Mouse (Mus musculus): ENCODE results near the gene Tnfsfm13.

Tnfsfm13 gene

DNA sequence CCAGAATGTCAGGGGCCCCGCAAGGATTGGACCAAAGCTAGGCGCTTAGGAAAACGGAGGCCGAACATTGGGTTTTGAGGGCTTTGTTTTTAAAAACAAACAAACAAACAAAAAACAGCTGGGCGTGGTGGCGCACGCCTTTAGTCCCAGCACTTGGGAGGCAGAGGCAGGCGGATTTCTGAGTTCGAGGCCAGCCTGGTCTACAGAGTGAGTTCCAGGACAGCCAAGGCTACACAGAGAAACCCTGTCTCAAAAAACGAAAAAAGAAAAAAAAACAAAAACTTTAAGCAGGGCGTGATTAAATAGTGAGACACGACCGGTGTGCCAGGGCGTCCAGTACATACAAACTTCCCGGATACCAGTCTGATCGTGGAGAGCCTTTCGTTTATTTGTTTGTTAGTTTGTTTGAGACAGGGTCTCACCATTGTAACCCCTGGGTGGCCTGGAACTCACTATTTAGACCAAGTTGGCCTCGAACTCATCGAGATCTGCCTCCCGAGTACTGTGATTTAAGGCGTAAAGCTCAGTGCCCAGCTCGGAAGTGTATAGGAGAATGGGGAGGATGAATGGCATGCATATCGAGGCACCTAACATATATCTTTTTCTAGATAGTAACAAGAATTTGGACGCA, 13.6 kb downstream of the Tnfsfm13 start:
- DNase-seq (ENCODE audit: extremely low read depth, insufficient read length, low spot score), result no peak

DNA sequence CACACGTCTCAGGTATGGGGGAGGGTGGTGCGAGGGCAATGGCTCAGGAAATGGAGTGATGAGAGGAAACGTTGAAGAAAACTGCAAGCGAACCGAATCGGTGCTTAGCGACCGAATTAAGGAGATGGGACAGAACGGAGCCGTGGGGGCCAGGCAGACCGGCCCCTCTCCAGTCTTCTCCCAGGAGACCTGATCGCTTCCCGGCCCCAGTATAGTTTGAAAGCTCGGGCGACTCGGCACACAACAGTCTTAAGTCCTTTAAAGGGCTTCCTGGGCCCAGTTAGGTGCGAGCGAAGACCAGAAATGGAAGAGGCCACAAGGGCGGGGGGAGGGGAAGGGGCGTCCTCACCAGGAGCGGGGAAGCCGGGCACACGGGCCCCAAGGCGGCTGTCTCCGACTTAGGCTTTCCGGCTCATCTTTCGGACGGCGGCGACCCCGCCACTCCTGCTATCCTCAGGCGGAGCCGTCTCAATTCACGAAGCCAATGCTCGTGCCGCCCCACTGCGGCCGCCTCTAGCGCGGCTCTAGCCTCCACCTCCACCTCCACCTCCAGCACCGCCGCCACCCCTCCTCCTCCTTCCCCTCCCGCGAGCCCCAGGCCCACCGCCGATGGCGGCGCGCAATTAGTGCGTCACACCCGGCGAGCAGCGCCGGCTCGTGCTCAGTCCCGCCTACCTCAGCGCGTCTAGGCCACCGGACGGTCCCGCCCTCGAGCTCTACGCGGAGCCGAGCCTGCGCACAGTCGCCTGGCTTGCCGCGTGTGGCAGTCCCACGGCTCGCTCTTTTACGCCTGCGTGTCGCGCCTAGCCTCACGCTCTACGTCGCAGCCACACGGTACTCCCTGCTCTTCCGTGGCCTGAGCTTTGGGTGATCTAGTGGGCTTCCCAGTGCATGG, 14.3 kb downstream of the Tnfsfm13 start, which contains the start of gene Senp3:
TSS of gene Senp3 (minus strand) at position 771 of the 895 bp plus-strand sequence.
- DNase-seq (ENCODE audit: extremely low read depth, insufficient read length, low spot score), result peak; percentile 97

DNA sequence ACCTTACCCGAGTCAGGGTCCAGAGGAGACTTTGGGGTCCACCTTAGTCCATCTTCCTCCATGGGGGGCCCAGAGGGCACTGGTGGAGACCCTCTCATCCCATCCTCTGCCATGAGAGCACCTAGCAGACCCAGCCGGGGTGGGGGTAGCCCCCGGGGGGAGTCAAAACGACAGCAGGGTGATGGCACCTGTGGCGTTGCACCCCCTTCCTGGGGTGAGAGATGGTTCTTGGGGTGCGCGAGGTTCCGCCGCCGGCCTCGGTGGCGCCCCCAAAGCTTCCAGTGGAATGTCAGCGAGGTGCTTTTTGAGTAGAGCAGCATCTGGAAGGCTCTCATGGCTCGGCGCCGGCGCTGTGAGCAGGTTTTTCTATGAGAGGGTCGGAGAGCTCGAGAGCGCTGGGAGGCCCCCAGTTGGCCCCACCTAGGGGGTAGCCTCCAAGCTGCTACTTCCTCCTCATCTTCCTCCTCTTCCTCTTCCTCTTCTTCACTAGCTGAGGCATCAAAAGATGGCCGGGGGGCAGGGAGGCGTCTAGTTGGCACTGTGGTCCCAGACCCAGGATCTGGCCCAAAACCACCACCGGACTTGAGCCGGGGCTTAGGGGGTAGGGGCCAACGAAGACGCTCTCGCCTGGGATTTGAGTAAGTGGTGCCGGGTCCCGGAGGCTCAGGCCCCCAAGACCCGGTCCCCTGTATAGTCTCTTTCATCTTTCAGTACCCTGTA, 15.6 kb downstream of the Tnfsfm13 start:
- no peak for DNase-seq (ENCODE audit: extremely low read depth, insufficient read length, low spot score)

DNA sequence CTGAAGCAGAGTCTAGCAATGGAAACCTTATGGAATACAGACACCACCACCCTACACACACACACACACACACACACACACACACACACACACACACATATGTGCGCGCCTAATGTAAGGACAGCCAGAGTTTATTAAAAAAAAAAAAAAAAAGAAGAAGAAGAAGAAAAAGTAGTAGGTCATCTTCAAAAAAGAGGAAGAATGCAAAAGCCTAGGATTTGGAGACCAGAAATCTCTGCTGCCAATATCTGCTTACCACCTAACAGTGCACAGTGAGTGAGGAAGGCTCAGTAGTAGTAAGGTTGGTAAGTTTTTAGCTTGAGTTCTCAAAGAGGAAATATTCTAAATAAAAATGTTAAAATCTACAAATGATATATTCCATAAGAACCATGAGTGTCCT, 16.8 kb downstream of the Tnfsfm13 start:
- no peak for DNase-seq (ENCODE audit: extremely low read depth, insufficient read length, low spot score)

DNA sequence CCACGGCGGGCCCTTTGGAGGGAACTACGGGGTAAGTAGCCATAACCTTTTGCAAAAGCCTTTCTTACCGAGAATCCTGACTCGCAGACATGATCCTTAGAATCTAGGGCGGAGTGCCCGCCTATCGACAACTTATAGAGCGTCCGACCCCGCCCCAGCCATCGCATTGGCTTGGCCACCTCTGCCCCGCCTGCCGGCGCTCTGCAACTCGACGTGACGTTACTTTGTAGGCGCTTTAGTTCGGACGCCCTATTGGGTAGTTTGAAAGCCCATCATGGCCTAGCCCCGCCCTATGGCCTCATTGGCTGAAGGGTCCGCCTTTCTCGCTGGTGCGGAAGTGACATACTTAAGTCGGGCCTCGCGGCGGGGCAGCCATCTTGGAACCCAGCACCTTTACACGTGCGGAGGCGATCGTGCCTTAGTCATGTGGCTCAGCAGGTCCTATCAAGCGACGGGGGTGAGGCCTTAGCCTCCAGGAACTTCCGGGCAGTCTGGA, 23.6 kb downstream of the Tnfsfm13 start, which contains the start of gene Eif4a1:
TSS of gene Eif4a1 (minus strand) at position 213 of the 496 bp plus-strand sequence.
- DNase-seq (ENCODE audit: extremely low read depth, insufficient read length, low spot score), result peak; percentile 100

DNA sequence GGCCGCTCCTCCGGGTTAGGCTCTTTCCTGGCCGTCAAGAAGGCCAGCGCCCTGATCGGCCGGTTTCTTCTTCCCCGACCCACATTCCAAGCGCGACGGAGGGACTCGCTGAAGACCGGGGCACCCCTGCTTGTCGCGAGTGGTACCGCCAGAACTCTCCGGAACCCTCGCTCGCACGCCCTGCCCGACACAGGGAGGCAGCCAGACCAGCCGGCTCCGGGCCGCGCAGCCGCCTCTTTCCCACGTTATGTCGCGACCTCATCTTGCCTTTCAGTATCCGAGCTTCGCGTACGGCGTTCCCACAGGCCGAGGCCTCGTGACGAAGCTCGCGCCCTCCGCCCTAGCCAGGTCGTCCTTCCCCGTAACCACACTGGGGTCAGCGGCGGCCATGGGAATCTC, 24.2 kb downstream of the Tnfsfm13 start:
- no peak for DNase-seq (ENCODE audit: extremely low read depth, insufficient read length, low spot score)

DNA sequence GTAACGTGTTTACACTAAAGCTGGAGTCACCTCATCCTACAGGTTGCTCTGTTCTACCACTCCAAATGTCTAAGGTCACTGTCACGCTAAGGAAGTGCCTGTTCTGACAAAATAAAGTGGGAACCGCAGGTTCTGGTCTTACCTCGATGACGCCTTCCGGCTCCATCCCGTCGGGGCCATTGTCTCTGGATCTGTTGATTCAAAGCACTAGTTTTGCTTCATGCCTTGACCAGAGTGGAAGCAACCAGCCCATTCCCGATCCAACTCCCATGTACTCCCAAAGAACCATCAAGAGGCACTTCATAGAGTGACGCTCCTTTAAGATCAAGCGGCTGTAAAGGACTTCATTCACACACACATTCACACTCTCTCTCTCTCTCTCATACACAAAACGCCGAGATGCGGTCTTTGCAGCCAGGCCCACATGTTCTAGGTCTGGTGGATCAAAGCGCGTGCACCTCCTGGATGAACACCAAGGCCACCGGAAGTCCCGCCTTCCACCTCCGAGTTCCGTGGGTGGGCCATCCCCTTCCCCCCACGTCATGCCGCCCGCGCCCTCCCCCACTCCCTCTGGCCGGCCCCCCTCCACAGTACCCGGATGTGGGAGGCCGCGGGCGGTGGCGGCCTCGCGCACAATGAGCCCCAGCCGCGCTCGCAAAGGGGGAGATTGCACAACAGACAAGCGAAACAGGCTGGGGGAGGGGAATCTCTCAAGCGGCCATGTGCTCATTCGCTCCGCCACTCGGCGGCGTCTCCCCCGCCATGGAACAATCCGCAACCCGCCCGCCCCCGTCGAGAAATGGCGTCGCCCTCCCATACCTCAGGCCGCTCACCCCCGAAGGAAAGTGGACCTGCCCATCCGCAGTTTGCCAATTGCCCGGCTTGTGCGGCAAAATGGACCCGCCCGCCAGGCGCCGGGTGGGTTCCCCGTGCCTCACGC, 24.8 kb downstream of the Tnfsfm13 start:
- peak; percentile 94 for DNase-seq (ENCODE audit: extremely low read depth, insufficient read length, low spot score)

DNA sequence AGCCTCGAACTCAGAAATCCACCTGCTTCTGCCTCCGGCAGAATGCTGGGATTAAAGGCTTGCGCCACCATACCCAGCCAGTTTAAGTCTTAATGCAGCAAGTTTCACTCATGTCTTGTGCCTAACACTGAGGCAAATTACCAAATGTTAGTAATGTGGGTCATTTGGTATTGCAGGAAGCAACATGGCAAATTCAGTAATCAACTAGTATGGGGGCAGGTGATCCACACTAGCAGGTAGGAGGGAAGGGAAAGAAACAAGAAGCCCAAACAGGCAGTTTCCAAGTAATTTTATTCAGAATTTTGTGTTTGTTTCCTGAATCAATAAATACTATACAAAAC, 29.3 kb downstream of the Tnfsfm13 start:
- DNase-seq (ENCODE audit: extremely low read depth, insufficient read length, low spot score), result no peak

DNA sequence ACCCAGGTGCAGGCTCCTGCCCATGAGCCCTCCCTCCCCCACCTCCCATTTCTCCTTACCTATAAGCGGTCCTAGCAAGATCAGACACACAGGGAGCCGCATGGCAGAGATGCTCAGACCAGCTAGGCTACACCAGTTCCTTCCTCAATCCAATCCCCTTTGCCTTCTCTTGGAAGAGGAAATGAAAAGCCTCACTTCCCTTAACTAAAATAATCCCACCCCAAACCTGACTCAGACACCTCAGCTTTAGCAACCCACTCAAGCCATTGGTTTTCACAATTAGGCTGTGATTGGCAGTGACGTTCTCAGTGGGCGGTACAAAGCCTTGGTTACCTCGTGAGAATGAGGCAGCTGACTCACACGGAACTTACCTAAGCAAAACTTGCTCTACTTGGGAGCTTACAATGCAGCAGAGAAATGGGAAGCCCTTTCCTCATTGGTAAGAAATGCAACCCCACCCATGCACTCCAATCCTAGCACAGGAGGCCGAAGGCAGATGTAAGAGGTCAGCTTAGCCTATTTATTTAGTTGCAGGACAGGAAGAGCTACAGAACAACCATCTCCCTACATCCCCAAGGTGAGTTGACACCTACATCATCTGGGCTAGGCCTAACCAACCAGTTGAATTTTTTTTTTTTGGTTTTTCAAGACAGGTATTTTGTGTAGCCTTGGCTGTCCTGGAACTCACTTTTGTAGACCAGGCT, 29.8 kb downstream of the Tnfsfm13 start, which contains the start of gene Cd68:
TSS of gene Cd68 (minus strand) at position 193 of the 704 bp plus-strand sequence.
- DNase-seq (ENCODE audit: extremely low read depth, insufficient read length, low spot score), result peak; percentile 68

DNA sequence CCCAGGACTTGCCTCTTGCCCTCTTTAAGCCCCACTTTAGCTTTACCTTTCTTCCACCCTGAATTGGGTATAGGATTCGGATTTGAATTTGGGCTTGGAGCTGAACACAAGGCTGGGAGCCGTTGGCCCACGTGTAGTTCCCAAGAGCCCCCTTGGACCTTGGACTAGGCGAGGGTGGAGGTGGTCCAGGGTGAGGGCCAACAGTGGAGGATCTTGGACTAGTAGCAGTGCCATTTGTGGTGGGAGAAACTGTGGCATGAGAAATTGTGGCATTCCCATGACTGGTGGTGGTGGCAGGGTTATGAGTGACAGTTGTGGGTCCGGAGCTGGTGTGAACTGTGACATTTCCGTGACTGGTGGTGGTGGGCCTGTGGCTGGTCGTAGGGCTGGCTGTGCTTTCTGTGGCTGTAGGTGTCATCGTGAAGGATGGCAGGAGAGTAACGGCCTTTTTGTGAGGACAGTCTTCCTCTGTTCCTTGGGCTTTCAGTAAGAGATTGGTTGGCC, 30.4 kb downstream of the Tnfsfm13 start:
- DNase-seq (ENCODE audit: extremely low read depth, insufficient read length, low spot score), result peak; percentile 64

DNA sequence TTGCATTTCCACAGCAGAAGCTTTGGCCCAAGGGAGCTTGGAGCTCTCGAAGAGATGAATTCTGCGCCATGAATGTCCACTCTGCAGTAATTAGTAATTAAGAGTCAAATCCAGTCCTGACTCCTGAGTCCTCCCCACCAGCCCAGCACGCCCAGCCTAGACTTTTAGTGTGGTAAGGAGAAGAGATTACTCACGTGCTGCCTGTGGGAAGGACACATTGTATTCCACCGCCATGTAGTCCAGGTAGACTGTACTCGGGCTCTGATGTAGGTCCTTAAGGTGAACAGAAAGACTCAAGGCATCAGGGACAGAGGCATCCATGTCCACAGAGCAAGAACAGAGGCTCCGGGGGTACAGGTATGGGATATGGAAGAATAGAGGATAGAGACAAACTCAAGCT, 31.1 kb downstream of the Tnfsfm13 start:
- DNase-seq (ENCODE audit: extremely low read depth, insufficient read length, low spot score), result no peak

DNA sequence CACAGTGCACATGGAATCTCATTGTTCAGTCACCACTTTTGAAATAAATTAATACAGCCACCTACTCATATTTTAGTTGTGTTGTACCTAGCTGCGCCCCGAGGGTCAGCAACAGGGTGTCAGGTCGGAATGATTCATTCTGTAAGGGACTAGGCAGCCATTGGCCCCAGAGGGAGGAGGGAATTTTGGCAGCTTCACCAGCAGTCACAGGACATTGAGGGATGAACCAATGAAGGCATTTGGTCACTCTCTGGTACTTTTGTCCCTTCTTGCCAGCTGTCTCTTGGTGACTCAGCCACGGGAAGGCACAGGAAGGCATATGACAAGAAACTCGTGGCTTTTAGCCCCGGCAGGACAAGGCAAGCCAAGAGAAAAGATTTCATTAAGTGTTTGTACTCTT, 32.1 kb downstream of the Tnfsfm13 start:
- peak; percentile 78 for DNase-seq (ENCODE audit: extremely low read depth, insufficient read length, low spot score)

DNA sequence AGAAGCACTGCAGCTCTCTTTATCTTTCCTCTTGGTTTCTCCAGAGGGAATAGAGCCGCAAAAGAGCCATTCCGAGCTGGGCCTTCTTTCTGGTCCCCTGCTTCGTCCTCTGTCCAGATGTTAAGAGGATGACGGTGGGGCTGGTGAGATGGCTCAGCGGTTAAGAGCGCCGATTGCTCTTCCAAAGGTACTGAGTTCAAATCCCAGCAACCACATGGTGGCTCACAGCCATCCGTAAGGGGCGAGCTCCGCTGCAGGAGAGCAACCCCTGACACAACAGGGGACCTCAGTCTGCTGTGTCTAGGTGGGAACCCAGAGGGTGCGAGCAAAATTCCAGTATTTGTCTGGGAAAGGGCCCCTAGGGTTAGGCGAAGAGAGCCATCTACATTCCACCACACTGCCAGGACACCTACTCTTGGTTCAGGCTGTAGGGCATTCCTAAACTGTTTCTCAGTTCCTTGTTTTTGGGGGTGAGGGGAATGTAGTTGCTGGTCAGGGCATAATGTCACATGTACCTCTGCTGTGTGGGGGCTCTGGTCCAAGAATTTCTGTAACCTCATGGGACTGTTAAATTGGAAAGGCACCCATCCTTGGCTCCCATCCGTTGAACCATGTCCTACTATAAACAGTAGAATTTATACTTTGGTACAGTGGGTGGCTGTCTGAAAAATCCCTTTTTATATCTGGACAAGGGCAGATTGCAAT, 32.8 kb downstream of the Tnfsfm13 start:
- DNase-seq (ENCODE audit: extremely low read depth, insufficient read length, low spot score), result no peak

DNA sequence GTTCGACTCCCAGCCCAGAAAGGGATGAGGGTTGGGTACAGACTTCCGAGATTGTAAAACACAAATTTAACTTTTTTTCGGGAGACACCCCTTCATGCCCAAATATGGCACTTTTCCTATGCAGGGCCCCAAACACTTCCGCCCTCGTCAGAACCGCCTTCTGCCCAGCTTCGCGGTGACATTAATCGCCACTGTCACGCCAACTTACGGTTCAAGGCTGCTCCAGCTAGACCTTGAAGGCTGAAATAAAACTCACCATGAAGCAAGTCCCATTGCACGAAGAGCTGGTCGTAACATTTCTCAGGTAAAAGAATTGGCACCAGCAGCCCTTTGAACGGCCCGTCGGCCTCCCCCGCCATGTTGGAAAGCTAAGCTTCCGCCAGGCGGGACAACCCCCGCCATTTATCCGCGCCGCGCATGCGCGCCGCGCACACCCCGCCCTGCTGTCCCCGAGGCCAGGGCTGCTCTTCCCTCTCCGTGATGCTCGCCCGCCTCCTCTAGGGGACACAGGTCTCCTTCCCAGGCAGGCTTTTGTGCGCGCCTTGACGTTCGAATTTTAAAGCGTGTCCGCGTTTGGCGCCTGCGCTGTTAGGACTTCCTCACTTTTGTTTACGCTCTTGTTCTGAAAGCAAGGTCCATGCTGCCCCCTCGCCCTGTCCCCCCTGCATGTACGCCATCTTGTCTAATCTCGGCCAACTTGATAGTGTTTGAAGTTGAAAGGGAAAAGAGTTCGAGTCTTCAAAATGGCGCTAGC, 33.5 kb downstream of the Tnfsfm13 start, which contains the start of gene Mpdu1:
TSS of gene Mpdu1 (minus strand) at position 430 of the 754 bp plus-strand sequence.
- peak; percentile 98 for DNase-seq (ENCODE audit: extremely low read depth, insufficient read length, low spot score)

DNA sequence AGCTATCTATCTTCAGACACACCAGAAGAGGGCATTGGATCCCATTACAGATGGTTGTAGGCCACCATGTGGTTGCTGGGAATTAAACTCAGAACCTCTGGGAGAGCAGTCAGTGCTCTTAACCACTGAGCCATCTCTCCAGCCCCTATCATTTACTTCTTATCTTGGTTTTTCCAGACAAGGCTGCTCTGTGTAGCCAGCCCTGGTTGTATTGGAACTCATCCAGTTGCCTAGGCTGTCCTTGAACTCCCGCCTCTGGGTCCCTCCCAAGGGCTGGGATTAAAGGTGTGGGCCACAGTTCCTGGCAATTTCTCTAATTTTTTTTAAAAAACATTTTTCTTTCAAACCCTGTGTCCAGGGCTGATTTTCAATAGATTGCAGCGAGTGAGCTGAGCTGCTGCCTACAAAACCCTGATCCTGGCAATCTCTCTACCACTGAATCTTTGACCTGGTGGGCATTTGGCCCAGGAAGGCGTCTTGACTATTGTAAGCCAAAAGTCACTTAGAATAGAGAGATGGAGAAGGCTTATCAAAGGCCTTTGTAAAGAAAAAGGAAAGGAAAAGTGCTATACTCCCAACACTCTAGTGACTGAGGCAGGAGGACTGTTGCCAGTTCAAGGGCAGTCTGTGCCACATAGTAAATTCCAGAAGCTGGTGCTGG, 34.5 kb downstream of the Tnfsfm13 start:
- DNase-seq (ENCODE audit: extremely low read depth, insufficient read length, low spot score), result no peak

DNA sequence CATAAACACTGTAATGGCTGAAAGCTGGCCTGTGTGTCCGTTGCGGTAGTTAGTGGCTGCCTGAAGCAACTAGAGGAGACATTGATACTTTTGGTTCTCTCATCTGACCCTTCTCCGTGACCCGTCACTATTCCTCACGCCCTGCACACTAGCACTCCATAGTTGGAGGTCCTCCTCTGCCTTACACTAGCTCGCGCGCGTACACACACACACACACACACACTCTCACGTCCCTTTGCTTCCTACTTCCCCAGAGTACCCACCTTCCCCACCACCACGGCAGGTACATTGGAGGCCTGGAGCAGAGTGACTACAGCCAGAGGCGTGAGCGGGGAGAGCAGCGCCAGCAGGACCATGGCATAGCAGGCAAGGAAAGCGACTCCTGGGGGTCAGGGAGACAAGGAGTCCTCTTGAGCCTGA, 38.4 kb downstream of the Tnfsfm13 start:
- no peak for DNase-seq (ENCODE audit: extremely low read depth, insufficient read length, low spot score)
